Mouse (Mus musculus) yolk sac, embryonic 10.5 days (tissue): ENCODE measurements around the gene Lrfn2.

Experiments used
- DNase-seq: peaks from one replicate; pipeline ENCODE4 v3.0.0-alpha.2; 2017; ENCODE audit warnings: low spot score

Gene Lrfn2

DNA sequence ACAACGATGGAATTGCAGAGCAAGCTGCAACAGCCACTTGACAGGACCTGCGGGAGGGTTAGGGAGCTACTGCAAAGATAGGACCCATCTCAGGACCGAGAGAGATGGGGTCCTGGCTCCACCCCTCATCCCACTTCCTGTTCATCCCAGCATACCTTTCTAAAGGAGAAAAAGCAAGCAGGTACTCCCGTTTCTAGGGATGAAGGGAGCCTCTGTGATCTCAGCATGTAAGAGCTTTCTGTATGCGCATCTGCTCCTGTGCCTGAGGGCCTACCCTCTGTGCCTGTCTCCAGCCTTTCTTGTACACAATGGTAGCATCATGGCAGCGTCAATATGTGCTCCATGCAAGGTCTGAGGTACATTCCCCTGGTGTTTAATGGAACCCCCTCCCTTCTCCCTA, 102.9 kb downstream of the Lrfn2 start:
- DNase-seq: no peak

DNA sequence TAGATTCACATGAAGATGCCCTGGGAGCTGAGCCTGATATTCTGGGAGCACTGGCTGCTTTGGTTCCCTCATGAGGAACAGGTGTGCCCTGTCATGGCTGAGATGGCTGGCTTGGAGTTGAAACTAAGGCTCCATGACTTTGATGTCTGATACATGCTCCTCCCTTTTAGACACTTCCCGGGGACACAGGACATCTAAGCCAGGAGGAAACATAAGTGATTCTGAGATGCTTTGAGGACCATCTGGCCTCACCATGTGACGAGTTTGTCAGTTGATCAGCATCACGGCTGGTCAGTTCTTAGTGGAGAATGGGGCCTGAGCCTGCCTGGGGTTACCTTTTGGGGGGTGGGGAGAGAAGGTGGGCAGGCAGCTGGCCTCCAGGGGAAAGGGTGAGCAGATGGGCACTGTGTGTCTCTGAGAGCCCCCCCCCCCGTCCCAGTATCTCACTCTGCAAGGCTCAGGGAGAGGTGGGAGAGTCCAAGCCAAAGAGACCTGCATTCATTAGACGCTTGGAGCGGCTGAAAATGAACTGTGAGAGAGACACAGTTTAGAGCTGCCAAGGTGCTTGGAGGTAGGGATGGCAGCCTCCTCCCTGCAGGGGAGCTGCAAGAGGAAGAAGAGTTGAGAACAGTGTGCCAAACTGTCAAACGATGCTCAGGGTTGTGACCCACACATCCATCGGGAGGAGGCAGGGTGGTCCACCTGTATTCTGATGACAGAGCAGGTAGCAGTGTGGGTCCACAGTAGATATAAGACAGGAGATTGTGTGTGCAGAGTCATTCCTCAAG, 105.2 kb downstream of the Lrfn2 start:
- DNase-seq: no peak

DNA sequence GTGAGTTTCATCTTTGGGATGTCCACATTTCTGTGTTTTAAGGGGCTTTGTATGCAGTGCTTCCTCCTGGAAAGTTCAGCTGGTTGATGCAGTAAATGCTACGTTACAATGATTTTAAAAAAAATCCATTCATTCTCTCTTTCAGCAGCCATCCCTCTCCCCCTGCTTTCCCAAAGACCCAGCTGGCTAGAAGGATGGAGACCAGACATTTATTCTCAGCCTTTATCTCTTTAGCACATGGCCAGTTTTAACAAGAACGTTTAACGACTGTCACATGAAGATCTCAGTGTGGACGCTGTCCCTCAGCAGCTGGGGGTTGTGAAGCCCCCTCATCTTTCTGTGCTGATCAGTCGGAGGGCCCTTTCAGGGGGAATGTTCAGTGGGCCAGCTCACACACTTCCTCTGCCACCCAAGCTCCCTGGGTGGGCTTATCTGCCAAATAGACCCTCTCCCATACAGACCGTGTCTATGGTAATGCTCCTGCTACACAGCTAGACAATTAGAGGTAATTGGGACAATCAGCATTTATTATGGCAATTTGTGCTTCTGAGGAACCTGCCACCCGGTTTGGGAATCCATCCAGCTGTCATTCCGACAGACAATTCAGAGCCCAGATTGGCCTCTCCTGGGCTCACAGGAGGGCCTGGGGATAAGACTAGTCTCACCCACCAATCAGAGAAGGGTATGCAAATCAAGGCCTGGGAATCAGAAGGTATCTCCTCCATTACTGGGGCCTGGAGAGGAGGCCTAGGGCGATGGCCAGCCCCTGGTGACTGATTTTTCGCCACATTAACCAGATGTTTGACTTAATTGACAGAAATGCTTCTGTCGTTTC, 111.8 kb downstream of the Lrfn2 start:
- DNase-seq: no peak

DNA sequence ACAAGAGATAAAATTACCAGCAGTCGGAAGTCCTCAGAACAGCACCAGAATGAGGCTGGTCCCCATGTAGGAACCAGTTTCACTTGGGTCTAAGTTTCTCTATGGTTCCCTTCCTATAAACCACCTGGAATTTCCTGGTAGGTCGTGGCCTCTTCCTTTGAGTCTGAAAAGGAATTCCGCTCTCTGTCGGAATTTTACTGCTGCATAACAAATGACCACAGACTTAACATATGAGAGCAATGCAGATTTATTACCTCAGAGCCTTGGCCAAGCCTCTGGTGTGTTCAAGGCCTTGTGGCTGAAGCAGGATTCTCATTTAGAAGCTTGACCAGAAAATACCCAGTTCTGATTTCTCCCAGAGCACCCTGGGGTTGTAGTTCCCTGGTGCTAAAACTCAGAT, 115.7 kb downstream of the Lrfn2 start:
- no peak for DNase-seq

DNA sequence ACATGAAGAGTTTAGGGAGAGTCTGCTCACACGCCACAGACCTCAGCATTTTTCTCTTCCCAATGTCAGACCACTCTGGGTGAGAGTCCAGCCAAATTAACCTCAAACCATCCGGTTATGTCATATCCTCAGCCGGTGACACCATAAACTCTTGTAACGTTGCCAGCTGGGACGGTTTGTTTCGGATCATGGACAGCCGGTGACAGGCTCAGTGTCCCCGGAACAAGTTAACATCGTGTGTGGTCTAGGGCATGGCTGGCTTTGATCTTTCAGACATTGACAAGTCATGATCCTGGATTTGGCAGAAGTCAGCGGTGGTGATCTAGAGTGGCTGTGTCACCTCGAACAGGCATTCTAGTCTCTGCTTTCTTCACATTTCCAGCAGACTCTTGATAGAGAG, 119.1 kb downstream of the Lrfn2 start:
- no peak for DNase-seq

DNA sequence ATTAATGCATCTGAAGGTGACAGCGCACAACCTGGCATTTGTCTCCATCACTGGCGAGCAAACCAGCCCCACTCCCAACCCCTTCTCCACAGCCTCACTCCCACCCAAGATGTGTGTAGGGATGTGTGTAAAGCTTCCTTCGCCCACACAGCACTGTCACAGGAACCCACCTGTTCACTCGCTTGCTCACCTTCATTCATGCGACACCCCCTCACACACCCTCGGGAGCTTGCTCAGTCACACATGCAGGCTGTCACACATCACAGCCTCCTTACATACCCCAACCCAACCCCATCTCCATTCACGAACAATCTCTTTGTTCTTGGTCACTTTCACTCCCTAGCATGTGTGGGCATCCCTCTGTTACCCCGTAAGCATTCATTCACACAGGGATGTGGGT, 129.0 kb downstream of the Lrfn2 start:
- DNase-seq: no peak

DNA sequence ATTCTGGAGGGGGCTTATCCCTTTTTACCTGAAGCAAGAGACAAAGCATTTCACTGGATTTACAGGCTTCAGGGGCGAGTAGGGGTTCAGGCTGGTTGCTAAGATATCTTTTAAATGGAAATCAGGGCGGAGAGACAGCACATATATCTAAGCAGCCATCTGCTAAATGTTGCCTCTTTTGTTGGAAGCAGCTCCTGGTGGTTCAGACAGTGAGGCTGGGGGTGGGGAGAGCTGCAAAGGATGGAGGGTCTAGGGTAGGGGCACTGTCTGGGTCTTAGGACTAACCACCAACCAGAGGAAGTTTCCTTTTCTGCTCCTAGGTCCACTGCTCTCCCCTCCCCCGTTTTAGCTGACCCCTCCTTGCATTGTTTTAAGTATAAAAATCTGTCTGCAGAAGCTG, 131.6 kb downstream of the Lrfn2 start:
- no peak for DNase-seq

DNA sequence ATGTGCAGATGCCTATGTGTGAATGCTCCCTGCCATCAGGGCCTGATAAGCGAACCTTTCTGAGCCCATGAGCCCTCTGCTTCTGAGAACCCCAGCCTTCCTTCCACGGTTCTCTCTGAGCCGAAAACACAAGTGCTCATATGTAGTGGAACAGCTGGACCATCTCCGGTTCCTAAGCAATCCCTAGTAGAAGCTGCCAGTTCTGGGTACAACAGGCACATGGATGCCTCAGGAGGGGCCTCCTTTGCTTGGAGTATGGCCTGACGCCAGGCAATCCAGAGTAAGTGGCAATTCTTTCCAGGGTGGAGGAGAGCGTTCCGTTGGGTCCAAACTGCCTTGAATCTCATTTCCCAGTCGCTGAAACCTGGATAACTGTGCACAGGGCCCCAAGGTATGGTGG, 132.3 kb downstream of the Lrfn2 start:
- no peak for DNase-seq

DNA sequence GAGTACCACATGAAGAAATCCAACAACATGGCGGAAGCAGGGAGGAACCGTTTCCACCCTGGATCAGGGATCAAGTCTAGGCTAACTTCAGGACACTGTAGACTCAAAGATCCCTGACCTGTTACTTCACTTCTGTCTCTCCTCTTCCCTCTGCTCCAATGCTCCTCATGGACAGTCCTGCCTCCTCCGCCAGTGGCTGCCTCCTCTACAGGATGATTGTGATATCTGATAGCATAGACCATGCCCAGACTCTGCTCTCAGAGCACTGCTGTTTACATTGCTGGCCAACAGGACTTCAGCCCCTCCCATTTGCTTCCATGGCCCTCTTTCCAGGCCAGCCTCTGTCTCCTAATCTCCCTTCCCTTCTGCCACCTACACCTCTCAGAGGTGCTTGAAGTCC, 132.9 kb downstream of the Lrfn2 start:
- no peak for DNase-seq

DNA sequence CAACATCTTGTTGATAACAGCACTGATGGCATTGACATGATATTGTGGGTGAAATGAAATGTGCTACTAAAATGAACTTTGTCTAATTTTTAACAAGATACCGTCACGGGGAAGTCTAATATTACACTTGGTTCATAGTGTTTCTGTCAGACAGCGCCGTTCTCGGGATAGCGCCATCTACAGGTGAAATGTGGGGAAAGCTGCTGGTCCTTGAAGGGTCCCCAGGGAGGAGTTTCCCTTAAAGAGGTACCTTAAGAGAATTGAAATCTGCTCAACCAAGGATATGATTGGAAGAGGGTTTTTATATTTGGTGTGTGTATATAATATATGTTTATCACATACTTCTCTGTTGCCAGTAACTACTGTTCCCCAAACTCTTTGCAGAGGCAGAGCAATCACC, 134.6 kb downstream of the Lrfn2 start:
- DNase-seq: no peak

DNA sequence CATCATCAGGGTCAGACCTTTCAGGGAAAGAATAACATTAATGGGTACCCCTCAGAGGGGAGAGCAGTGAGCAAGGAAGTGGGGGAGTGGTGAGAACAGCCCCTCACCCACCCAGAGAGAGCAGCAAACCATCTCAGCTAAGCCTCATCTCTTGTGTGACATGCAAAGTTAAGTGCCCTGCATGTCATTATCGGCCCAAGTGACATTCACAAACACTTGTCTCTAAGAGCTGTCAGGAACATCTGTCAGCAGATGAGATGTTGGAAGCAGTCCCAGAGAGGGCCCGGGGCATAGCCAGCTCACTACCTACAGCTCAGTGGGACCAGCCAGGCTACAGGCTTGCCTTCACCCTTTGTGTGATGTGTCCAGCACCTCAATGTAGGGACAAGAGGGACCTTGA, 146.0 kb downstream of the Lrfn2 start:
- DNase-seq: no peak

DNA sequence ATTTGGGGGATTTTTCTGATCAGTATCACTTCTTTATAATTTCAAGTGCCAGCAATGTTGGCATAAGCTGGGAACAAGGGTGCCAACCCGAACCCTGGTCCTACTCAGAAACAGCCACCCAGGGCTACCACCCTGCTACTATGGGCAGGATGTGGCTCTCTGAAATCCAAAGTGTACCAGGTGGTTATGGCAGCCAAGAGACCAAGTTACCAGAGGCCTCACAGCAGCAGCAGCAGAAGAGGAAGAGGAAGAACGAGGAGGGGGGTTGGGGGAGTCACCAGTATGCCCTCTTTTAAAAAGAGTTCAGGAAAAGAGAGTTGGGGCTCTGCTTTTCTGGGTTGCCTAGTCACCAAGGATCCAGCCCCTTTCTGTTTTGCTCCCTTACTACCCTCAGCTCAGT, 147.5 kb downstream of the Lrfn2 start:
- DNase-seq: no peak

DNA sequence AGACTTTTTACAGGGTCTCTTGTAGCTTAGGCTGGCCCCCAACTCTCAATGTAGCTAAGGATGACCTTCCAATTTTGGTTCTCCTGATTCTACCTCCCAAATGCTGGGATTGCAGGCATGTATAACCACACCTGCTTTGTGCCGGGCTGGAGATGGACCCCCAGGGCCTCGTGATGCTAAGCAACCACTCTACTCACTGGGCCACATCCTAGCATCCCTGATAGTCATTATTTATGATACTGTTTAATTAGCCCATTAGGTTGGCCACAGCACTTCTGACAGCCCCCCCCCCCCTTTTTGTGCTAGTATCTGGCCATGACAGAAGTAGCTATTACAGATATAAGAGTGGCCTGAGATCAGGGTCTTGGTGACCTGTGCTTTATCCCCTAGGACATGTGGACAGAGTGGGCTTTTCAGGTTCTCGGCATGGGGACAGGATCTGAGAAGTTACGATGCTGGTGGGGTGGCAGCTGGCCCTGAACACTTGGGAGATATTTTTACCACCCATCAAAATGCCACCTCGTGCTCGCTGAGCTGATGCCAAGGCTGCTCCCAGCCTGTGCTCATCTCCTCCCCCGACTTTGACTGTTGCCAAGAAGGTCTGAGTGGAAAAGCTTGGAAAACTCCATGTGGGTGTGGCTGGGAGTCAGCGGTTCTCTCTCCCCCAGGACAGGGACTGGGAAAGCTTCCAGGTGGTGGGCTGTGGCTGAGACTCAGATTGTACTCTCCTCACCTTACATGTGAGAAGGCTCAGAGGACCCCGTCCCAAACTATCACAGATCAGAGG, 151.6 kb downstream of the Lrfn2 start:
- DNase-seq: no peak

DNA sequence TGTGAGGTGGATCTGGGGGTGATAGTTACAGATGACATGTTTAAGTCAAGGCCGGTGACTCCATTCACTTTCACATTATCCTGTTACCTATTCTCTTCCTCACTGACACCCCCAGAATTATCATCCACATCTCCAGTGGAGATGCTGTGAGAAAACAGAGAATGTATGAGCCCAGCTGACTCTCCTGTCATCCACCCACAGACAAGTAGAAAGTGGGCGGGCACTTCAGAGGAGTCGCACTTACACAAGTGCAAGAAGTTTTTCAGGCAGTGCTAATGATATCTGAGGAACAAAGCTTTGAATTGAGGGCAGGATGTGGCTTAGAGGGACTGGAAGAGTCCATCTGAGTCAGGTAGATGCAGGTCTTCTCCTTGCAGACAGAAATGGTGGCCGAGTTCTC, 152.9 kb downstream of the Lrfn2 start:
- DNase-seq: no peak

DNA sequence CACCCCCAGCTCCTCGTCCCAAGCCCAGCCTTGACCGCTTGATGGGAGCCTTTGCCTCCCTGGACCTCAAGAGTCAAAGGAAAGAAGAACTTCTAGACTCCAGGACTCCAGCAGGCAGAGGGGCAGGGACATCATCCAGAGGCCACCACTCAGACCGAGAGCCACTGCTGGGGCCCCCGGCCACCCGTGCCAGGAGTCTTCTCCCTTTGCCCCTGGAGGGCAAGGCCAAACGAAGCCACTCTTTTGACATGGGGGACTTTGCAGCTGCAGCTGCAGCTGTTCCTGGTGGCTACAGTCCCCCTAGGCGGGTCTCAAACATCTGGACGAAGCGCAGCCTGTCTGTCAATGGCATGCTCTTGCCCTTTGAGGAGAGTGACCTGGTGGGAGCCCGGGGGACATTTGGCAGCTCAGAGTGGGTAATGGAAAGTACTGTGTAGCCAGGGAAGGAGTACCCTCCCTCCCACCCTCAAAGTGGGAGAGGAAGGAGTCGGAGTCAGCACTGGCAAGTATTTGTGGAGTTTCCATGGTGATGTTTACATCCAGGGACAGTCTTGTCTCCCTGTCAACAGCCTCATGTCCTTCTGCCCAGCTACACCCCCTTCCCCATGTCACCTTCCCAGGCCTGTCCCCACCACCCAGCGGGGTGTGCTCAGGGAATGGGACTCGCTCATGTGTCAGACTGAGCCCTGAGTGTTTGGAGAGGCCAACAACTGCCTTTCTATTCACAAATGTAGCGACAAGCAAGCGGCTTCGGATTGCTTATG, 164.8 kb downstream of the Lrfn2 start:
- DNase-seq: no peak

DNA sequence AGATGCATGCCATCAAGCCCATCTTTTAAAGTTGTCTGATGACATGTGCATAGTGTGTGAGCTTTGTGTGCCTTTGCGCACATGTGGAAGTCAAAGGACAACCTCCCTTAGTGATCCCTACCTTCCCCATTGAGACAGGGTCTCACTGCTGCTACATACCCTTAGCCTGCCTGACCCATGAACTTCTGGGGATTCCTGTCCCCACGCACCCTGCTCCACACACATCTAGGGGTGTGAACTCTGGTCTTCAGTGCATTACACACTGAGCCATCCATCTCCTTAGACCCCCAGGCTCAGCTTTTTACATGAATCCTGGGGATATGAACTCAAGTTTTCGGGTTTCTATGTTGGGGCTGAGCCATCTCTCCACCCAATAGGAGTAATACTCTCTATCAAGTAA, 179.2 kb downstream of the Lrfn2 start:
- no peak for DNase-seq

DNA sequence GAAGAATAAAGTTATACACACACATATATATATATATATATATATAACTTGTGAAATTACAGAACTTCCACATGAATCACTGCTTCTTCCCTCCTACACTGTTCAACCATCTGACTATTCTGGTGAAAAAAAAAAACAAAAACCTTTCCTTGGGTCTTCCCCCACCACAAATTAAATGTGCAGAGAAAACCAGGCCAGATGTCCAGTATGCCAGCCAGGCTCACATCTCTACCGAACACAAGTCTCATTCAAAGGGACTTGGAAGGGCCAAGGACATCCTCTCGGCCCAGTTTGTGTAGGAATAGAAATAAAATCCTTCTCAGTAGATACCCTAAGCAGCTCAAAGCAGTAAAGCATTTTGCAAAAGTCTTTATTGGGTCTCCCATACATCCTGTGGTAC, 179.7 kb downstream of the Lrfn2 start:
- DNase-seq: no peak

DNA sequence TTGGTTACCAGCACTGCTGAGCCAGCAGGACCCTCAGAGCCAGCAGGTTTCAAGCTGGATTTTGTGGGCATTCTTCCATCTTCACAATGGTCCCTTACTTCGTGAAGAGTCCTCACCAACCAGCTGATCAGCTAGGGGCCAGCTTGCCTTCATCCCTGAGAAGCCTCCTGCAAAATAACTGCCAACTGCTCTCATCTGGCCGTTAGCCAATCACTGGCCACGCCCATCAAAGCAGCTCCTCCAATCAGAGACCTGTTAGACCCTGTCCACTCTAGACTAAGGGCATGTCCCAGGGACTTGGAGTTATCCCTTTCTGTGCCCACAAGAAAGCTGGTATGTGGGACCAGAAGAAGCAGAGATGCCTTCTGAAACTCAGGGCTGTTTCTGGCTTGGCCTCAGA, 181.2 kb downstream of the Lrfn2 start:
- no peak for DNase-seq

DNA sequence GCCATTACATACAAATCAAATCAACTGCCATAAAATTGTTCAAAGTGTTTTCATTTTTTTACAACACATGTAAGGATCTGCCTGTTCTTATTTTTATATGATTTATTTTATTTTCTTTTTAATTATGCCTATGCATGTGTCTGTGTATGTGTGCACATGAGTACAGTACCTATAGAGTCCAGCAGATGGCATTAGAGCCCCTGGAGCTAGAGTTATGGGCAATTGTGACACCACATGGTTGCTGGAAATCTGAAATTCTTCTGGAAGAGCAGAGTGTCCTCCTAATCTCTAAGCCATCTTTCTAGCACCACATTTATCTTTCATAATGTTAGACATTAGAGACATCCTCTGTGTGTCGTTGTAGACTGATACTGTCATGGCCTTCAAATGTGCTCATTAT, 192.0 kb downstream of the Lrfn2 start:
- no peak for DNase-seq

DNA sequence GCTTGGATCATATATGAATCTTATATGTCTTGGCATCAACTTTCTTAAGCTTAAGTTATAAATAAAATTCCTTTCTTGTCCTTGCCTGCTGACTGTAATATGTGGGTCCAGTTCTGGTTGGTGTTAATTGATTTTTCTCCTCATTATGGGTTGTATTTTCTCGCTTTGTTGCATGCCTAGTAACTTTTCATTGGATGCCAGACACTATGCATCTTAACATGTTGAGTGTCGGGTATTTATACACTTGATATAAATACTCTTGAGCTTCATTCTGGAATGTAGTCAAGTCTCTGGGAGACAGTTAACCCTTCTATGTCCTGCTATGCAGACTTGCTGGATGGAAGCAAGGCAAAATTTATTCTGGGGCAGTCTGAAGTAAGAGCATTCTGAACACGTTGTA, 192.5 kb downstream of the Lrfn2 start:
- DNase-seq: no peak
